Mouse (Mus musculus) cerebral cortex, adult 2 months (tissue): Measurements from ENCODE around the gene Gm17334.

Experiments used
- WGBS: fragments of 180-500 bp; shearing (Covaris S2); methylation state at CpG from one replicate; pipeline ENCODE4 v1.1.7; 2018; 5-methylcytosine and 5-hydroxymethylcytosine counted together

The Gm17334 gene

GRCm38 (mm10) chr11:53773087-53773486 is at the start of gene Gm17334:
TSS of gene Gm17334 (minus strand) at chr11:53773187.
- WGBS, result 96% methylated on average over 5 of the region's 5 CpGs

- 93% methylated on average over 3 of the region's 3 CpGs for WGBS
These were observed 49.0 kb upstream of the Gm17334 start for GRCm38 (mm10) chr11:53821945-53822338.

- WGBS, result 72% methylated on average over 11 of the region's 11 CpGs
These were observed 48.4 kb upstream of the Gm17334 start for GRCm38 (mm10) chr11:53821230-53821944.

- whole genome bisulfite sequencing, result 95% methylated on average over 13 of the region's 13 CpGs
These were observed 47.7 kb upstream of the Gm17334 start for GRCm38 (mm10) chr11:53820516-53821170.

GRCm38 (mm10) chr11:53819511-53819910 is 46.5 kb upstream of the Gm17334 start:
- 97% methylated on average over 6 of the region's 6 CpGs for WGBS

GRCm38 (mm10) chr11:53818794-53819193 is 45.8 kb upstream of the Gm17334 start:
- WGBS, result 57% methylated on average over 6 of the region's 6 CpGs

- WGBS, result 94% methylated on average over 5 of the region's 5 CpGs
These were observed 43.9 kb upstream of the Gm17334 start for GRCm38 (mm10) chr11:53816841-53817375.

GRCm38 (mm10) chr11:53814810-53815209 is 41.8 kb upstream of the Gm17334 start:
- 69% methylated on average over 3 of the region's 3 CpGs for WGBS

GRCm38 (mm10) chr11:53813001-53813868 is 40.2 kb upstream of the Gm17334 start:
- 88% methylated on average over 16 of the region's 16 CpGs for WGBS

- 84% methylated on average over 3 of the region's 3 CpGs for WGBS
These were observed 38.3 kb upstream of the Gm17334 start for GRCm38 (mm10) chr11:53811312-53811711.

- WGBS, result 76% methylated on average over 2 of the region's 2 CpGs
These were observed 37.8 kb upstream of the Gm17334 start for GRCm38 (mm10) chr11:53810749-53811148.

- 71% methylated on average over 5 of the region's 5 CpGs for WGBS
These were observed 37.2 kb upstream of the Gm17334 start for GRCm38 (mm10) chr11:53810156-53810555.

- WGBS, result 58% methylated on average over 5 of the region's 5 CpGs
These were observed 36.4 kb upstream of the Gm17334 start for GRCm38 (mm10) chr11:53809354-53809753.

GRCm38 (mm10) chr11:53805786-53806185 is 32.8 kb upstream of the Gm17334 start:
- 77% methylated on average over 9 of the region's 9 CpGs for WGBS

- WGBS, result 90% methylated on average over 14 of the region's 14 CpGs
These were observed 31.8 kb upstream of the Gm17334 start for GRCm38 (mm10) chr11:53804569-53805344.

GRCm38 (mm10) chr11:53803494-53803893 is 30.5 kb upstream of the Gm17334 start:
- 94% methylated on average over 6 of the region's 6 CpGs for WGBS

GRCm38 (mm10) chr11:53803093-53803492 is 30.1 kb upstream of the Gm17334 start:
- WGBS, result 82% methylated on average over 12 of the region's 12 CpGs

- 95% methylated on average over 5 of the region's 5 CpGs for WGBS
These were observed 28.0 kb upstream of the Gm17334 start for GRCm38 (mm10) chr11:53800975-53801374.

GRCm38 (mm10) chr11:53800036-53800435 is 27.0 kb upstream of the Gm17334 start:
- WGBS, result 86% methylated on average over 4 of the region's 4 CpGs

GRCm38 (mm10) chr11:53798041-53798711 is 25.2 kb upstream of the Gm17334 start:
- 90% methylated on average over 10 of the region's 10 CpGs for WGBS
